Mouse (Mus musculus) retina, postnatal 7 days (tissue): Measurements from ENCODE around the gene Etv5.

ENCODE experiments used
- DNase-seq: peaks from one replicate; pipeline ENCODE4 v3.0.0-alpha.2; 2012; ENCODE audit warnings: low read depth, low spot score

Etv5 gene

DNA sequence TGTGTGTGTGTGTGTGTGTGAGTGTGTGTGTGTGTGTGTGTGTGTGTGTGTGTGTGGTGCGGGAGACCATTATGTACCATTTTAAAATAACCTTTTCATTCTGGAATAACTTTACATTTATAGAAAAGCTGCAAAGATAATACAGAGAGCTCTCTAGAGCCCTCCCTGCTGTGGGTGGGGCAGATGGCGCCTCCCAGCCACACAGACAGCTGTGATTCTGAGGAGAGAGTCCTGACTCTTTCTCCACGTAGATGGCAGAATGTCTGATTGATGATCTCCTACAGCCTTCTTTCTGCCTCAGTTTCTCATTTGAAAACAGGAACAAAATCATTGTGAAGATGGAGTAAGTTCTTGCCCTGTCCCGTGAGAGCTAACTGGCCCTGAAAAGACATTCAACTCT lies 91.5 kb downstream of the Etv5 start:
- DNase-seq: no peak

DNA sequence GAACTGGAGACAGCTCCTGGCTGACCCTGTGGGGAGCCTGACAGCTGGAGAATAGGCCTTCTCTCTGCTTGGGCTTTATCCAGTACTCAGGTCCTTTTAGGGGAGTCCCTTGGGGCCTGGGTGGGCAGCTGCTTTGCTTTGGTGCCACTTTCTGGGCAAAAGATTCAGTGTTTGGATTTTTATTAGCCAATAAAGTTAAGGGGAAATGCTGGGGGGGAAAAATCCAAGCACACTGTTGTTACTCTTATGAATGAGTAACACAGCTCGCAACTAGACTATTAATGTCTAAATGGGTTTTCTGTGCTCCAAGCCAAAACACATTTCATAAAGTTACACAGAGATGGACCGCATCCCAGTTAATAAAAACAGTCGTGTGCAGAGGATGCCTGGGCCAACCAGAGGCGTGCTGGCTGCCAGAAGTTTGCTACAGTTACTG lies 98.3 kb downstream of the Etv5 start:
- DNase-seq: no peak

DNA sequence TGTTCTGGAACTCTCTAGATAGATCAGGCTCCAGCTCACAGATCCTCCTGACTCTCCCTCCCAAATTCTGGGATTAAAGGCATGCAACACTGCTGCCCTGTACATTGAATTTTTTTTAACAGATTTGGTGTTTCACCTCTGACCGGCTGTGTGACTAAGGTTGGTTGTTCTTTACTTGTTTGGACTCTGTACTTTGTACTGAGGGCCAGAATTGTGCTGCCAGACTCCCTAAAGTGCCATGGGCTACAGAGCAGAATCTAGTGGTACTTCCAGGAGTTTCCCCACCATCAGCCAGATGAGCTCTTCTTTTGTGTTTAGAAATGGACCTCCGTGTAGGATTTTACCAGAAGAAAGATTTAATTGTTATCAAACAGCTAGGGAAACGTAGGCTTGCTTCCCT lies 103.7 kb downstream of the Etv5 start:
- DNase-seq: no peak
